ENCODE assay signal across 8 mouse cellular contexts in genomic region chr6:92940191-92941131, GRCm38 (mm10). TPM values are rescaled to one million over a fixed set of nuclear protein-coding genes. Genes with fewer than 3 reads are reported as not detected.
DNase-seq lines count a peak whose midpoint lies in the region; ATAC-seq and TF ChIP-seq lines count a peak whose summit lies in the region.

No protein-coding gene starts in this region.

- peak; percentile 23; the same call in 1 of the 2 replicates for ATAC-seq in forebrain, postnatal 0 days
- ATAC-seq in hindbrain, embryonic 14.5 days (ENCODE audit: low FRiP score), result no peak
- peak; percentile 14 for ATAC-seq in midbrain, embryonic 13.5 days

- peak; percentile 84 for DNase-seq in adrenal gland, adult 2 months
- peak; percentile 52 for DNase-seq in forebrain, postnatal 0 days
- peak; percentile 43 for DNase-seq in hindbrain, embryonic 14.5 days (ENCODE audit: low spot score)
- peak; percentile 13 to 18 for DNase-seq in left cerebral cortex, postnatal 36 days (ENCODE audit: low spot score in 2 of 2)
- DNase-seq in urinary bladder, postnatal 25 days (ENCODE audit: low spot score), result peak; percentile 20
- DNase-seq in adipocyte (ENCODE audit: low spot score), result no peak

- H3K9ac ChIP-seq in forebrain, postnatal 0 days, result peak overlapping the region; percentile 25; the same call in 1 of the 2 replicates
- peak overlapping the region; percentile 38 for H3K9ac ChIP-seq in hindbrain, embryonic 14.5 days
- H3K9ac ChIP-seq in midbrain, embryonic 13.5 days (replicated peaks), result no peak overlapping the region; the same call in 1 of the 2 replicates

- H3K27me3 ChIP-seq in E14TG2a.4 (ENCODE audit: insufficient read depth, low read length), result peaks cover 44% of the 10 kb centered on the region
- H3K27me3 ChIP-seq in forebrain, postnatal 0 days (ENCODE audit: insufficient read depth, low read length), result peaks cover 39% of the 10 kb centered on the region
- peaks cover 54% of the 10 kb centered on the region for H3K27me3 ChIP-seq in hindbrain, embryonic 14.5 days (ENCODE audit: control insufficient read depth, insufficient read depth, low read length)
- peaks cover 73% of the 10 kb centered on the region for H3K27me3 ChIP-seq in midbrain, embryonic 13.5 days

- H3K36me3 ChIP-seq in E14TG2a.4 (ENCODE audit: insufficient read depth, low read length), result no peaks in the 10 kb centered on the region
- no peaks in the 10 kb centered on the region for H3K36me3 ChIP-seq in forebrain, postnatal 0 days (ENCODE audit: insufficient read depth)
- H3K36me3 ChIP-seq in hindbrain, embryonic 14.5 days (replicated peaks; ENCODE audit: control insufficient read depth, insufficient read depth), result no peaks in the 10 kb centered on the region
- H3K36me3 ChIP-seq in midbrain, embryonic 13.5 days, result no peaks in the 10 kb centered on the region

- H3K27ac ChIP-seq in forebrain, postnatal 0 days (ENCODE audit: low read depth, low read length), result no peak overlapping the region
- no peak overlapping the region for H3K27ac ChIP-seq in hindbrain, embryonic 14.5 days
- no peak overlapping the region for H3K27ac ChIP-seq in midbrain, embryonic 13.5 days

- peak overlapping the region; percentile 93 for H3K4me2 ChIP-seq in forebrain, postnatal 0 days (ENCODE audit: low read depth)
- H3K4me2 ChIP-seq in hindbrain, embryonic 14.5 days (replicated peaks), result peak overlapping the region; percentile 95
- peak overlapping the region; percentile 84 for H3K4me2 ChIP-seq in midbrain, embryonic 13.5 days (replicated peaks)

- intact Hi-C loops in left cerebral cortex, postnatal 36 days (cut with DNase I), result loop anchor here (5.0 to 10.0 kb wide), 2 partner anchors 153 to 504 kb away; no protein-coding TSS in a partner anchor

- peak overlapping the region; percentile 84 for H3K4me3 ChIP-seq in E14TG2a.4 (replicated peaks; ENCODE audit: low read length)
- peak overlapping the region; percentile 52 for H3K4me3 ChIP-seq in forebrain, postnatal 0 days (ENCODE audit: low read depth, low read length)
- H3K4me3 ChIP-seq in hindbrain, embryonic 14.5 days (replicated peaks; ENCODE audit: low read length), result peak overlapping the region; percentile 43
- peak overlapping the region; percentile 47 for H3K4me3 ChIP-seq in midbrain, embryonic 13.5 days (replicated peaks)

- no peak for TF ChIP-seq CTCF in E14TG2a.4 (conservative IDR thresholded peaks at IDR 0.05; ENCODE audit: low read length)
- no peak for TF ChIP-seq CTCF in forebrain, postnatal 0 days (IDR thresholded peaks at IDR 0.05; ENCODE audit: low read depth)

- peaks cover 43% of the 10 kb centered on the region for H3K4me1 ChIP-seq in E14TG2a.4 (replicated peaks; ENCODE audit: low read depth, low read length)
- H3K4me1 ChIP-seq in forebrain, postnatal 0 days (ENCODE audit: insufficient read depth), result peaks cover 16% of the 10 kb centered on the region; the same call in 1 of the 2 replicates
- peaks cover 31% of the 10 kb centered on the region for H3K4me1 ChIP-seq in hindbrain, embryonic 14.5 days (replicated peaks; ENCODE audit: control insufficient read depth, insufficient read depth, low read length)
- H3K4me1 ChIP-seq in midbrain, embryonic 13.5 days (replicated peaks), result peaks cover 42% of the 10 kb centered on the region

- 2% methylated on average over 37 of the region's 37 CpGs for whole genome bisulfite sequencing in forebrain, postnatal 0 days
- 1% methylated on average over 37 of the region's 37 CpGs for WGBS in hindbrain, embryonic 14.5 days
- WGBS in midbrain, embryonic 13.5 days, result 2% methylated on average over 37 of the region's 37 CpGs

- no peaks in the 10 kb centered on the region for H3K9me3 ChIP-seq in E14TG2a.4 (ENCODE audit: low read length)
- H3K9me3 ChIP-seq in forebrain, postnatal 0 days (ENCODE audit: low read length), result no peaks in the 10 kb centered on the region
- H3K9me3 ChIP-seq in hindbrain, embryonic 14.5 days (ENCODE audit: control insufficient read depth, low read length), result no peaks in the 10 kb centered on the region
- H3K9me3 ChIP-seq in midbrain, embryonic 13.5 days, result no peaks in the 10 kb centered on the region

RNA-seq across cellular contexts. Expression of gene Adamts9, which starts 2.8 kb away (rescaled TPM):
- 10 to 100 TPM; 11.0 to 30.9 TPM for total RNA-seq in adrenal gland, adult 2 months (2021)
- 5.9 and 7.1 TPM in 2 replicates for polyA plus RNA-seq in adrenal gland, adult 2 months (2012; rRNA removed)
- 6.0 and 7.3 TPM in 2 replicates for total RNA-seq in forebrain, postnatal 0 days (2014; rRNA removed)
- polyA plus RNA-seq in forebrain, postnatal 0 days (2015; fragmentation: Nextera tagmentation; extraction: Ambion mirVana), result 0.43 and 0.62 TPM in 2 replicates
- 1.4 and 2.1 TPM in 2 replicates for polyA plus RNA-seq in hindbrain, embryonic 14.5 days (2014; fragmentation: Nextera tagmentation; extraction: Ambion mirVana)
- 1 to 10 TPM; 2.0 to 3.5 TPM for total RNA-seq in left cerebral cortex, postnatal 36 days (2021)
- 0.89 and 1.1 TPM in 2 replicates for polyA plus RNA-seq in midbrain, embryonic 13.5 days (2015; fragmentation: Nextera tagmentation; extraction: Ambion mirVana)
